Mouse (Mus musculus) G1E (cell line): ENCODE data around the gene Fndc7.

Experiments used
- CTCF ChIP-seq: IDR thresholded peaks from 2 replicates; pipeline ENCODE4 v1.5.1; 2012; ENCODE audit warnings: low read depth, low read length, inconsistent platforms, mixed read lengths
- GATA1 ChIP-seq: IDR thresholded peaks from 2 replicates; pipeline ENCODE4 v1.6.1; 2012; ENCODE audit warnings: borderline replicate concordance, low read length, inconsistent platforms, mixed read lengths
- POLR2AphosphoS5 ChIP-seq: IDR thresholded peaks from 2 replicates; pipeline ENCODE4 v1.6.1; 2012; ENCODE audit warnings: low read depth, low read length, inconsistent platforms; ENCODE audit not compliant: insufficient replicate concordance
- TAL1 ChIP-seq: conservative IDR thresholded peaks from 2 replicates; pipeline ENCODE4 v1.6.1; 2012; ENCODE audit warnings: low read depth, low read length, inconsistent platforms, mixed read lengths

GRCm38 (mm10) chr3:108867449-108867848 lies 22.4 kb downstream of the Fndc7 start:
- TF ChIP-seq CTCF (no peak), GATA1 (no peak), POLR2AphosphoS5 (no peak), TAL1 (no peak)
